Mouse (Mus musculus) left cerebral cortex, postnatal 25 days (tissue): ENCODE results near the gene Tlx3. TPM values are rescaled to one million over a fixed set of nuclear protein-coding genes. Genes with fewer than 3 reads are reported as not detected.

Source experiments
- DNase-seq, 2 experiments: peaks; one replicate each; pipeline ENCODE4 v3.0.0; 2022; ENCODE audit warnings: low spot score in 2 of 2, mixed read lengths in 1 of 2
- intact Hi-C: fragments of 180-260 bp; cut with DNase I; formaldehyde crosslinking; loops from one replicate; pipeline ENCODE4 v1.15.1; 2025
- total RNA-seq, 2 experiments: library from RNA; stranded (reverse); gene quantifications; 2 replicates each; pipeline ENCODE4 v1.2.3; 2021

Gene Tlx3
- total RNA-seq, 2 experiments from 2014 or later, result not detected

DNA sequence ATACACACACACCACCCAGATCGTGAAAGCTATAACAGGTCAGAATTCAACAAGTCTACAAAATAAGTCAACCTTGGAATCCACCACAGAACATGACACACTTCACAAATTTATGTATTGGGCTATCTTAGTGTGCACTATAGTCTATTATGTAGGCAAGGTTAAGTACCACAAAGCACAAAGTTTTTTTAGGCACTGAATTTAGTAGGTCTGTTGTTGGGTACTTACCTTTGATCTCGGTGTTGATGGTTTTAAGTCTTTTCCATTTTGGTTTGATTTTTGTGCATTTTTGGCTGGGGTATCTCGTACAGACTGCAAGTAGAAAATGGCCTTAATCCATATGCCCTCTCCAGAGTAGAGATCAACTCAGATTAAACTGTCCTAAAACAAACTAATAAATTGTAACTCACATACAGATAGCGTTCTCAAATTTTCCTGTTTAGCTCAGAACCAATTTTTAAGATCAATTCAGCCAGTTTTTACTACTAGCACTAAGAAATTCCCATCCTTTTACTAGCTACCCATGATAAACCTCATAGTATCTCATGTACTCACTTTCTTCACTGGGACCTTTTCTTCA, 46.9 kb downstream of the Tlx3 start:
- intact Hi-C loops, result no loop called here

DNA sequence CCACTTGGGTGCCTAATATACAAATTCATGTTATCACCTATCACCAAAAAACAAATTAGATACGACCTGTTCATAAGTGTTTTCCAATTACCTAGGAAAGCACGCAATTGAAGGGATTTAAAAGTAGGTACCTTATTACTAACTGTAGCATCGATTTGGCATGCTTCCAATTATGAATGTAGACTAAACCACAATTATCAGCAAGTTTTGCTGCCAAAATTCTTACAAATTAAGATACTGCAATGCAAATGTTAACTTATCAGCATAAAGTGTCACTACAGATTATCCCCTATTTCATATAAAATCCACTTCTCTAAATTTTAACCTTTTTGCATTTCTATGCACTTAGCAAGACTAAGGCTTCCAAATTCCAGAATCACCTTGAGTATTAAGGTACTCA, 48.9 kb downstream of the Tlx3 start:
- intact Hi-C loops, result no loop called here
- no peak for DNase-seq

More for the DNA sequence above, 46.9 kb downstream of the Tlx3 start:
- DNase-seq, result no peak

DNA sequence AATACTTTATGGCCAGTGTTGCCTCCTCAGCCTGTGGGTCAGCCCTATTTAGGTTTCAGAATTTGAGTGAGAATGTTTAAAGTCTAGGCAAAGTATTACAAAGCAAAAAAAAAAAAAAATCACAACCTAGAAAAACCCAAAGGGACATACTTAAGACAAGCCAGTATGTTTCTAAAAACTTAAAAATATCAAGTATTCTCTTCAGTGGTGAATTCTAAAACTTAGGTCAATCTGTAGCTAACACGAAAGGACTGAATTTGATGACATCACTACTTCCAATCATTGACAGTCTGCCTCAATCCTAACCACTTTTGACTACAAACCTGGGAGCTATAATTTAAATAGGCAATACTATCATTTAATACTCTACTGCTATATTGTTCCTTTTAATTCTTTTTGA, 50.4 kb downstream of the Tlx3 start:
- intact Hi-C loops, result no loop called here
- no peak for DNase-seq

DNA sequence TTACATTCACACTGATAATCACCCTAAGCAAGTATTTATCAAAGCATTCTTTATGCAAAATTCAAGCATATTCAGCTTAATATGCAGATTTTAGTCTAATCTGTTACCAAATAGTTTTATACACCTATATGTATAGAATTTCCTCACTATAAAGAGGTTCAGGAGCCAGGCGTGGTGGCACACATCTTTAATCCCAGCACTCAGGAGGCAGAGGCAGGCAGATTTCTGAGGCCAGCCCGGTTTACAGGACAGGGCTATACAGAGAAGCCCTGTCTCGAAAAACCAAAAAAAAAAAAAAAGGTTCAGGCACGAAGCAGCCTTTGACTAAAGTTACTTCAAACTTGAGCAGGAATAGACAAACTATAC, 51.6 kb downstream of the Tlx3 start:
- intact Hi-C loops, result no loop called here
- DNase-seq, result no peak

DNA sequence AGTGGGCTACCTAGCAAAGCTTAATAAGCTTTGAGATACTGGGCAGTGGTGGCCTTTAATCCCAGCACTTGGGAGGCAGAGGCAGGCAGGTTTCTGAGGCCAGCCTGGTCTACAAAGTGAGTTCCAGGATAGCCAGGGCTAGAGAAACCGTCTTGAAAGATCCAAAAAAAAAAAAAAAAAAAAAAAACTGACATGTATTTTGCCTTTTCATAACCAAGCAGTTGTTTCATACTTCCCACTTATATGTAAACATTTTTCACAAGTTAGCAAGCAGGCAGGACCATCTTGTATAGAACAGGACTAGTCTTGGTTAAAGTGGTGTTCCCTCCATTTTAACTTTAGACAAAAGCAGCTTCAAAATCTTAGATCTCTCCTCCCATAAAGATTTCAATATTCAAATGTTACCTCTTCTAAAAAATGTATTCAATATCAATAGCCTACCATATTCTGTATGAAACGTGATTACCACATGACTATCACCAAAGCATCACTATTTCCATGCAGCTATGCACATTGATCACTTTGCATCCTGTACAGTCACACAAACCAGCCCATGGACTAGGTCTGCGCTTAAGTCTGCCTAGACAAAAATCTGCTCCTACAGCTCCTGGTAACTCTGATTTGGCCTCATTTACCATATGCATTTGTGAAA, 52.1 kb downstream of the Tlx3 start:
- DNase-seq, result no peak
- intact Hi-C loops, result no loop called here

Other genes with a start within 250 kb of the Tlx3 start
- gene Fgf18, start 56.2 kb downstream of the Tlx3 start, total RNA-seq, result 1 to 10 TPM; 3.2 to 3.5 TPM
- gene Npm1, start 40.4 kb downstream of the Tlx3 start, total RNA-seq, result 100 to 1,000 TPM; 148 to 151 TPM
- gene Gm12117, start 73.1 kb upstream of the Tlx3 start, total RNA-seq, result under 1 TPM in 1 of 2 experiments, not detected in 1; 0.50 TPM